Mouse (Mus musculus) CD4-positive, CD25-positive, alpha-beta regulatory T cell, adult 4 months (primary cell): ENCODE data around the gene Copg1. TPM values are rescaled to one million over a fixed set of nuclear protein-coding genes. Genes with fewer than 3 reads are reported as not detected.
A peak's percentile ranks its signal among the peaks of the same experiment; 100 is the strongest.

Experiments
- ATAC-seq: one replicate; pipeline ENCODE4 v1.8.0; 2017
- polyA plus RNA-seq, 2 experiments: library from polyadenylated mRNA; unstranded; fragments of 100-300 nt; shearing (Covaris generic); gene quantifications; one replicate each; pipeline ENCODE4 v1.2.1; 2017

Gene Copg1
- polyA plus RNA-seq, result 100 to 1,000 TPM; 111 to 171 TPM

DNA sequence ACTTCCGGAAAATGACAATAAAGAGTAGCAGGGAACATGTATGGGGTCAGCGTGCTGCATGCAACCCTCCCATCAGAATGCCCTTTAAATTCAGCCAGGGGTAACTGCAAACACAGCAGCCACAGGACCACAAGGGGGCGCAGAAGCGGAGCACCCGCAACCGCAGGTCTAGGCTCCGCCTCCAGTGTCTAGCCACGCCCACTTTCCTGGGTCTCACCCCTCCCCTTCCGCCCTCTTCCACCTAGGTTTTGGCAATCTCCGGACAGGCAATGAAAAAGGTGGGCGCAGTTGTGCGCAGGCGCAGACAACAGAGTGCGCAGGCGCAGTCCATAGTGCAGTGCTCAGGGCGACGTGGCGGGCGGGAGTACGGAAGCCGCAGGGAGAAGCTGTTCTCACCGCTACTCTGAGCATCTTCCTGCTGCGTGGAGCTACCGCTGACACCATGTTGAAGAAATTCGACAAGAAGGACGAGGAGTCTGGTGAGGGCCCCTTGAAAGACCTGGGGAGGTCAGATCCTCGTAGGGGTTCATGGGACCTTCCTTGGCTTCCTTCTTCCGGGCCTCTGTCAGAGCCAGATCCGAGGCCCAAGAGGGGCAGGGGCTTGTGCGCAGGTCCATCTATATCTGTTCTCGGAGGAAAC lies at the start of gene Copg1:
Gene Copg1, plus strand, starts transcription at position 221 of the 640 bp plus-strand sequence.
- peak; percentile 97 for ATAC-seq

DNA sequence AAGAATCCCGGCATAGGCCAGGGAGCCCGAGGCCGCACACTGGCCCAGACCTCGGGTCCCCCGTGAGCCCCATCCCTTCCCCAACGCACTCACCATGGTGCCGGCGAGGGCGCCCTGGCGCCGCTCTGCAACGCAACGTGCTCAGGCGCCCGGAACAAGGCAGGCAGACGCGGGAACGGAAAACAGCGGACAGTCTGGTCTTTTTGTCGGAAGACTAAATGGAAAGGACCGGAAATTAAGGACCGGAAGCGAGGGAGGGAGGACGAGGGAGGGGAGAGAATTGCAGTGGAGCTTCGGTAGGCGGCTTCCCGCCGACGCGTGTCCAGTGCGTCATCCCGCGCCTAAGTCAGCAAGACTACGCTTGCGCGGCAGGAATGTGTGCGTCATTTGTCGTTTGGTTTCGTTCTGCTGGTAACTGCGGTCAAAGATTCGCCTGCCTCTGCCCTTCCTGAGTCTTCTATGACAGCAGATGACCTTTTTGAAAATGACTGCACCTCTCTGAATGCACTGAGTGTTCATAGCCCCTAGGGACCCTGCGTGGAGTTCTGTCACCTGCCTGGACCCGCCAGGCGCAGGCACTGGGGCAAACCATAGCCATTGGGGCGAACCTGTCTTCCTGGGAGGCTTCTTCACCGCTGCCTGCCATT lies 48.9 kb upstream of the Copg1 start, which contains the start of gene Isy1:
Gene Isy1, minus strand, starts transcription at position 248 of the 647 bp plus-strand sequence.
- peak; percentile 91 for ATAC-seq

DNA sequence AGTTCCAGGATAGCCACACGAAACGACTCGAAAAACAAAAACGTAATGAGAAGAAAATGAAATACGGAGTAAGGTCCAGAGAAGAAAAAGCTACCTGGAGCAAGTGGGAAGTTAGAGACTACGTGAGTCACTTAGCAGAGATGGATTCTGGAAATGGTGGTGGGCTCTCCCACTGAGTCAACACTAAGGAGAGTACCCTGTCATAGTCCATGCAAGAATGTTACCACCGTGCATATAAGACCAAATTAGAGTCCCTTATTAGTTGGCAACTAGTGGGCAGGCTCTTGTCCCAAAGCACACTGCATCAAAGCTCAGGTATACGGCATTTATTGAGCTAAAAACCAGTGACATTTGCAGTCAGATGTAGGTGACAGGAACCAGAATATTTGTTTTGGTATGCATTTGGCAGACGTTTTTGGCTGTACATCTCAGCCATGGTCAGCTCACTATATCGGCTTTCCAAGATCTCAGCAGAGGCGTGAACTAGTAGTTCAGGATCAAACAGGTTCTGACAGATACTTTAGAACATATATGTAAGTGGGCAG lies 47.7 kb upstream of the Copg1 start:
- no peak for ATAC-seq

DNA sequence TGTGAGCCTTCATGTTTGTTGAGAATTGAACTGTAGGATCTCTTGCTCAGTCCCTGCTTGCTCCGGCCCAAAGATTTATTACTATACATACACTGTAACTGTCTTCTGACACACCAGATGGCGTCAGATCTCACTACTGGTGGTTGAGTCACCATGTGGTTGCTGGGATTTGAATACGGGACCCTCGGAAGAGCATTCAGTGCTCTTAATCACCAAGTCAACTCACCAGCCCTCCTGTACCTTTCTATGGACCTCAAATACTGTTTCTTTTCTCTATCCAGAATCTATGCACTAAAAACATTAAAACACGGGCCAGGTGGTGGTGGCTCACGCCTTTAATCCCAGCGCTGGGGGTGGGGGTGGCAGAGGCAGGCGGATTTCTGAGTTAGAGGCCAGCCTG lies 46.0 kb upstream of the Copg1 start:
- ATAC-seq, result no peak

DNA sequence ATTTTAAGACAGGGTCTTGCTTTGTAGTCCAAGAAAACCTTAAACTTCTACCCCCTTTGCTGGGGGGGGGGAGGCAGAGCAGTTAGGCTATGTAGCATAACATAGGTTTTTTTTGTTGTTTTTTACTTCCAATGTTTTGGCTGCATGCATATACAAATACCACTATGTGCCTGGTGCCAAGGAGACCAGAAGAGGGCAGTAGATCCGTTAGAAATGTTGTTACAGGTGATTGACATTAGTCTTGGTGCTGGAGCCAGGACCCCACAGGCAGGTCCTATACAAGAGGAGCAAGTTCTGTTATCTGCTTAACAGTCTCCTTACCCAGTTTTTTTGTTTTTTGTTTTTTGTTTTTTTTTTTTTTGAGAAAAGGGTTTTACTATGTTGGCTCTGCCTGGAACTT lies 45.4 kb upstream of the Copg1 start:
- no peak for ATAC-seq

DNA sequence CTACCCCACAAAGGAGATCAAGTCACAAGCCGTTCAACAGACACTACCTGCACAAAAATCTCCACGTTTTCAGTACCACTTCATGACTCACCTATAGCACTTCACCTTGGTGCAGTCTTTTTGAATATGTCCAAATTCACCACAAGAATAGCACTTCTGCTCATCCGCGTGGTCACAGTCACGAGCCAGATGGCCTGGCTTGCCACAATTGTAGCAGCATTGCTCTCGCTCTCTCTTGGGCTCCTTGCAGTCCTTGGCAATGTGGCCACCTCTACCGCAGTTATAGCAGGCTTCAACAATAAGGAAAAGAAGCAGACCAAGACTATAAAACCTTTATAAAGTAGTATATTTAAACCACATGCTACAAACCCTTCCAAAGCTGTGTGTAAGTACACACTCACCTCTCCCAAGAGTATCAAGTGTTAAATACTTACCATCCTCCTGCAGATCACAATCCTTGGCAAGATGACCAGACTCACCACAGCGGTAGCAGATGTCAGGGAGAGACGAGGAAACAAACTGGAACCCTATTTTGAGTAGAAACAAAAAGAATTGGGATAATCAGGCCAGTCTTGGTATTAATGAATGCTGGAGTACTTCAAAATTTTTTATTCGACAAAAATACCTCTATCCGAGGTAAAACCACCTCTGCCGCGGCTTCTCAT lies 42.5 kb upstream of the Copg1 start:
- ATAC-seq, result no peak

DNA sequence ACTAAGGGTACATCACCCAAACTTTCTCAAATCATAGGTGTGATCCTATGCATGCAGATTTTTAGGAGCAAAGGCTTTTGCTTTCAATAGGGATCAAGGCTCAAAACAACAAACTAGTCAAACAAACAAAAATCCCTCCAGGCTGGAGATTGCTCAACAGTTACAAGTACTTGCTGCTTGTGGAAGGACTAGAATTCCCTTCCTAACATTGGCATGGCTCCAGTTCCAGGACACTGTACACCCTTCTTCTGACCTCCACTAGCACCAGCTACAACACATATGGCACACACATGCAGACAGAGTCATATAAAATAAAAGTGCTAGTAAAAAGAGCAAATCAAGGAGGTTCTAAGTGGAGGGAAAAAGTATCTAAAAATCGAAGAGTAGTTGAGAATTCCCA lies 40.8 kb upstream of the Copg1 start:
- no peak for ATAC-seq

DNA sequence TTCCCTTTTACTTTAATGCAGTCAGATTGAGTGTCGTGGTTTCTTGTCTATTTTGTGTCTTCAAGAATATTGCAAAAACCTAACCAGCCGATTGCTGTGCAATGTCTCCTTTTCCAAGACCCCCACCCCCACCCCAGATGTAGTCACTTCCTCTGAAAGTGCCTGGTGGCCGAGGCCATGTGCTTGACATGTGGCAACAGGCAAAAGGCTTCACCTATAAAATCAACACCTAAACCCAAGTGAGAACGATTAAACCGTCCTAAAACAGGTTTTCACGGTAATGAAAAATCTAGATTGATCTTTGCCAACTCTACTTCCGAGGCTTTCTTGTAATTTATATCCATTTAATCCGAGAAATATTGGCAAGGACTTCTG lies 37.8 kb upstream of the Copg1 start:
- no peak for ATAC-seq

DNA sequence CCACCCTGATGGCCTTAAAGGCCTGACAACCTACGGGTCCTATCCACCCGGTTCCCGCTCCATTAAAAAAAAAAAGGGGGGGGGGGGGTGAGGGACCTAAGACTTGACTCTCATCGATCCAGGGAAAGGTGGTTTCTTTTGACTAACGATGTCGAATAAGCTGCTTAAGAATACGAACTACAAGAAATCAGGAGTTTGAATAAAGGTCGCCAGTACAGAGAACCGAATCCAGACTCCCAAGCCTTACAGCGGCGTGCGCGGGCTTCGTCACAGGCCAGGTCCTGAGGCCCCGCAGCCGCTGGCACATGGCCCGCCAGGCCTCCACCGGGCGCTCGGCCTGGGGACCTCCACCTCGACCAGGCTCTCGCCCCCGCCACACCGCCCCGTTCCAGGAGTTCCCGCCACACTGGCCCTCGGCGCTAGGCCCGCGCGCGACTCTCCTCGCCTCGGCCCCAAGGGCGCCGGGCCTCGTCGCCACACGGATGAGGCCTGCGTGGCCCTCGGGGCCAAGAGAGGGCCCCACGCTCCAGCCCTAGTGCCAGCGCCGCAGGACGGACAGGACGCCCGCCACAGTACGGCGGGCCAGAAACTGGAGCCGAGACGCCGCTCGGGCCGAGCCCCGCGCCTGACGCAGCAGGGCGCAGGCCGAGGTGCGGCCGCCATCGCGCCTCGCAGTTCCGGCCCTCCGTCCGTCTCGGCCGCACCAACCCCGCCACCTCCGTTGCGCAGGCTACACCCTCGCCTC lies 37.3 kb upstream of the Copg1 start:
- peak; percentile 25 for ATAC-seq

DNA sequence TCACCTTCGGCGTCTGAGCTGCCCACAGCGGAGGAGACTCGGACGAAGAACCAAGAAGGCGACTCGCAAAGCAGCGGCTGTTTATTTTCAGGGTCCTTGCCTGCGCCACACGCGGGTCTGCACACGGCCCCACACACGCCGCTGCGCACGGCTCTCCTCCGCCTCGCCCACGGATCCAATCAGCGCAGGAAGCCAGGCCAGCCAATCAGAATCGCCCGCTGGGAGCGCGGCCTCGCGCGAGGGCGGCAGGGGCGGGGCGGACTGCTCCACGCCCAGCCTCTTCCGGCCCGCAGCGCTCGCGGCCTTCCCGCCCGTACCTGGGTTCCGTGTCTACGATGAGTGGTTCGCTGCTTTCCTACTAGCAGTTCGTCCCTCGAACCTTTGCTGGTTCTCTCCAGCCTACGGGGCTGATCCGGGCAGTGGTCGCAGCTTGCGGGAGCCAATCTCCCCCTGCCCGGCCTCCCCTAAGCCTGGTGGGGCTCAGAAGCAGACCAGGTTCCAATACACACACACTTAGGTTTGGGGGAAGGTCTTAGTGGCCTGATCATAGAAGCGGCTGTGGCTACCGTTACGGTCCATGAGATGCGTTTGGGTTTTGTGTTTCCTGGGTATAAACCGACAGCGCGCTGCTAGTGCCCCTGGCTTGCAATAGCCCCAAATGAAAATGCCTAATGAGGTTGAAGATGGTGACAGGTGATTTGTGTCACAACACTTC lies 36.6 kb upstream of the Copg1 start, which contains the start of gene Cnbp:
Gene Cnbp, minus strand, starts transcription at position 207 of the 715 bp plus-strand sequence.
- peak; percentile 93 for ATAC-seq

DNA sequence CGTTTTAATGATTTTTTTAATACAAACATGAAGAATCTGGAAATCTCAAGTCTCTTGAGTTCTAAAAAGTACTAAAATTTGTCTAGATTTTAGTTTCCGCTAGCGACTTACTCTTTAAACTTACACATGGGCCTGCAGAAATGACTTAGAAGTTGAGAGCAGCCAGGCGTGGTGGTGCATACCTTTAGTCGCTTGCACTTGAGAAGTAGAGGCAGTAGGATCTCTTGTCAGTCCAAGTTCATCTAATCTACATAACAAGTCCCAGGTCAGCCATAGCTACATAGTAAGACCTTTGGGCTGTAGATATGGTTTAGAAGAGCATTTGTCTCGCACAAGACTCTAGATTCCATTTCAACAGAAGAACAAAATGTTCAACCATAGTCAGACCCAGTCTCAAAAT lies 35.7 kb upstream of the Copg1 start:
- ATAC-seq, result no peak

DNA sequence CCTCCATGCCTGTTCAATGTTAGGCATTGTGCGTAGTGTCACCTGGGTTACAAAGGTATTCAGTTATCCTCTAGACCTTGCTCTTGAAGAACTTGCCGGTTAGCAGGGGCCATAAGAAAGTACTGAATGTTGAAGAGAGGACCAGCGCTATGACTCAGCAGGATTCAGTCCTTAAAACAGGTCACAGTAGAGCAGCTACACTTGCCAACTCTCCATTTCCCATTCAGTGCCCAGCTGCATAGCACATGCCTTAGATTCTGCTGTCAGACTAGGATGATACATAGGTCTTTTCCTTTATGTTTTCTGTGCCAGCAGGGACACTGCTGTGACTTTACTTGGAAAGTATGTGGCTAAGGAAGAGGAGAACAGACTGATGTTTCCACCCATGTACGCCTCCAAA lies 34.2 kb upstream of the Copg1 start:
- no peak for ATAC-seq

DNA sequence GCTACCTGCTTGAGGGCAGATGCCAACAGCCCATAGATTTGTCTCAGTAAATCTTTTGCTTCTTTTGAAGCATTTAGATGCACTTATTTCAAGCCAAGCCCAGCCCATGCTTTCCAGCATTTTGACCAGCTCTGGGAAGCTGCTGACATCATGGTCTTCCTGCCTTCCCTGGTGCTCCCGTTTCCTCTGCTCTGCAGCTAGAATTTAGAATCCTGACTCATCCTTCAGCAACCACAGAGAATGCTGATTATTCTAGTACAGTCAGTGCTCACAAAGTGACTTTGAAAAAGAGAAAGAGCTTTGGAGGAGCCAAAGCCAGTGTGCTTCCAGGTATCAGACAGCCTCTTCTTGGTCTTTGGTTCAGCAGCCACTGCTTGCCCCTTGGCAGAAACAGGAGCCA lies 30.5 kb upstream of the Copg1 start:
- ATAC-seq, result no peak

DNA sequence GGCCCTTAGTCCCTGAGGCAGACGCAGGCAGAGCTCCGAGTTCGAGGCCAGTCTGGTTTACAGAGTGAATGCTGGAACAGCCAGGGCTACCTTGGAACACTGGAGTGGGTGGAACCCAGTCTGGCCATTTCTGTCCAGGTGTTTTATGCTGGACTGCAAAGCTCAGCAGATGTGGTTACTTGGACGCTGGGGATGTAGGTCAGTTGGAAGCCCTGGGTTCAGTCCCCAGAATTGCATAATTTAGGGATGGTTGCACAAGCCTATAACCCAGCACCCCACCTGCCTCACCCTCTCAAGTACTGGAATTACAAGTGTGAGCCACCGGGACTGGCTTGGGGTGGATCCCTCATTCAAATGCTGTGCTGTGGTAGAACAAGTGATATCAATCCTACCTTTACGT lies 21.4 kb upstream of the Copg1 start:
- no peak for ATAC-seq

DNA sequence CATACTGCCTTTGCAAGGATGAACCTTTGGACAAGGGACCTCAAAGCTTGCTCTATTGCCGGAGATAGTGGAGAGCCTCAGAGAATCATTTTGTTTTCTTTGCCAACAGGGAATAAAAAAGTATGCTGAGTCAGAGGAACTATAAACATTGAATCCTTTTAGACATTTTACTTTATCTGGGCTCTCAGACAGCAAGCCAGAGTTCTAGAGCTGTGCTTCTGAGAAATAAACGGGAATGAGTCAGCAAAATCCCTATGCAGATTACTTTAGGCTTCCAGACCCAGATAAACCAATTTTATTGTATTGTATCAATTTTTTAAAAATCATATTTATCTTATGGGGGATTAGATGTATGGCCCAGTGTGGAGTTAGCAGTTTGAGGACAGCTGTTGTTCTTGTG lies 20.4 kb upstream of the Copg1 start:
- no peak for ATAC-seq

DNA sequence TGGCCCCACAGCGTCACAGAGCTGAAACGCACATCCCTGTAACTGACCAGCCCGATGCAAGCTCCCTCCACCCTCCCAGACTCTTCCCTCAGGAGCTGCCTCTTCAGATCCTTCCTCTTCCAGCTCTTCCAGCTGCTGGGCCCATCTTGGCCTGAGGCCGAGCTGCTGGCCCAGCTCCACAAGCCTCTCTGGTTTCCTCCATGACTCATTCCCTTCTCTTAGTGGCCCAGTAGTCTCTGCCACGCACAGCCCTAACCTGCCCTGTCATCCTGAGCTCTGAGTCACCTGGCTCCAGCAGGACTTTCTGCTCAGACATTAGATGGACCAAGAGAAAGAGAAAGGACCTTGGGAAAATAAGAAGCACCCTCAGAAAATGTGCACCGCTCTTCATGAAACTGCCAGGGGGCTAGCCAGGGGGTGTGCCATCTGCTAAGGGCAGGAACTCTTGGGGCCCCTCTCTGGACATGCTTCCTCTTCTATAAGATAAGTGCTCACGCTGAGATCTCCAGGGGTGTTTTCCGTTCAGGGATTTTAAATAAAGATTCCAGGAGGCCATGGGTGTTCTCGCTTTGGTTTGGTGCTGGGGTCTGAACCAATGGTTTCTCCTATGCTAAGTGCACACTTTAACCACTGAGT lies 18.6 kb upstream of the Copg1 start:
- ATAC-seq, result no peak

DNA sequence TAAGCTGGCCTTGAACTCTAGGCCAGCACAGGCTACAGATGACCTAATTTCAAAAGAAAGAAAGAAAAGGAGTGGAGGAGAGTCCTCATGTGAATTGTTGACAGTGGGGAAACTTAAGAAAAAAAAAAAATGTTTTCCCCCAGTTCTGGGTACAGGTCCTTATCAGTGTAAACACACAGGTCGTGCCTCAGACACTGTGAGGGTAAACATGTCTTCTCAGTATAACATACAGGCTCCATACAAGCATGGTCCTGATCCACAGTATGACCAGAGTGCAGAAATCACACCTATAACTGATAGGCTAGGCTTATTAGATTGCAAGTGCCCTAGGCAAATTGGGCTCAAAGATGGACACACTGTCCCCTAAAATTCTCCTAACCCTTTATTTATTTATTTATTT lies 17.2 kb upstream of the Copg1 start:
- ATAC-seq, result no peak

DNA sequence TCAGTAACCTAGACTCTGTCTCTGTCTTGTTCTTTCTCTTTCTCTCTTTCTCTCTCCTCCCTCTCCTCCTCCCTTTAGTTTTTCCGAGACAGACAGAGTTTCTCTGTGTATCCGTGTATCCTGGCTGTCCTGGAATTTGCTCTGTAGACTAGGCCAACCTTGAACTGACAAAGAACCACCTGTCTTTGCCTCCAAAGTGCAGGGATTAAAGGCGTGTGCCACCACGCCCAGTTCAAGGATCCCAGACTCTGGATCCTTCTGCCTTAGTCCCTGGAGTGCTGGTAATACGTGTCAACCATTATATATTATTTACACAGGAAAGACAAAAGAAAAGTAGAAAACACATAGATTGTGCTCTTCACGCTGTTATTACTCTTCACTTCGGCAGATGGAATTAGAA lies 16.4 kb upstream of the Copg1 start:
- no peak for ATAC-seq

DNA sequence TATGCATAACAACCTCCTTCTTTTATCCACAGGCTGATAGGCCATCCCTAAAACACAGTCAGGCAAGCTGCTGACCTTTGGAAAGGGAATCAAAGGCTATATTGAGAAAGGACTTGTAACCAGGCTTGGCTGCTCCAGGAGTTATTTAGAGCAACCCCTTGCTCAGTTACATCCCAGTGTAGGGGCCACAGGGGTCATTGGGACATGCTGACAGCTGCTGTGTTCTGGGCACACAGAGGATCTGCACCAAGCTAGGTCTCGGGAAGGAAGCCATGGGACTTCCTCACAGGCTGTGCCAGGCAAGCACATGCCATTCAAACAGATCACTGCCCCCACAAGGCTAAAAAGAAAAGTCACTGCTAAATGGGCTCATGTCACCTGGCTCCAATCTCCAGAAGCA lies 14.5 kb upstream of the Copg1 start:
- ATAC-seq, result no peak

DNA sequence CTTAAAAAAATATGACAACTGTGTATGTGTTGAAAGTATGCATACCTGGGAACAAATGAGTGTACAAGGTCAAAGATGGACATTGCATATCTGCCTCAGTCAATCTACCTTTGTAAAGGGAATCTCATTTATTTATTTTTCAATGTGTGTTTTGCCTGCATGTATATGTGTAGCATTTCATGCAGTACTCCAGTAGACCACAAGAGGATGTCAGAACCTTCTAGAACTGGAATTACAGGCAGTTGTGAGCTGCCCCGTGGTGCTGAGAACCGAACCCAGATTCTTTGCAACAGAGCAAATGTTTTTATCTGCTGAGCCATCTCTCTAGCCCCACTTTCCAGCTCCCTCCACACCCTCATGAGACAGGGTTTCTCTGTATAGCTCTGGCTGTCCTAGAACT lies 13.7 kb upstream of the Copg1 start:
- no peak for ATAC-seq

DNA sequence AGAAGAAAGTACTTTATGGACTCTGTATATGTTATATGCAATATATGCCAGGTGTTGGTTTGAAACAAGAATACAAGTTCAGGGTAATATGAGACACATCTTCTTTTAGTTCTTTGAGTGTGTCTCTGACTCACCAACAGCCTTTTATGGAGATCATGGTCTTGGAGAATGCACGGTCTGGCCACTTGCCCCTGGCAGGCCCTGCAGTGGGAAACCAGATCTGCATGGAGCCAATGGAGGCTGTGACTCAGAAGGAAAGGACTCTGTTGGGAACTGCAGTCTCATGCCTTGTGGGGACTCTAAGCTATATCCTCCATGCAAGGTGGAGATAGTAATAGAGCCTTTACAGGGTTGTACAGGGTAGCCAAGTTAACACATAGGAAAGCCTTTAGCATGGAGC lies 12.5 kb upstream of the Copg1 start:
- ATAC-seq, result no peak

DNA sequence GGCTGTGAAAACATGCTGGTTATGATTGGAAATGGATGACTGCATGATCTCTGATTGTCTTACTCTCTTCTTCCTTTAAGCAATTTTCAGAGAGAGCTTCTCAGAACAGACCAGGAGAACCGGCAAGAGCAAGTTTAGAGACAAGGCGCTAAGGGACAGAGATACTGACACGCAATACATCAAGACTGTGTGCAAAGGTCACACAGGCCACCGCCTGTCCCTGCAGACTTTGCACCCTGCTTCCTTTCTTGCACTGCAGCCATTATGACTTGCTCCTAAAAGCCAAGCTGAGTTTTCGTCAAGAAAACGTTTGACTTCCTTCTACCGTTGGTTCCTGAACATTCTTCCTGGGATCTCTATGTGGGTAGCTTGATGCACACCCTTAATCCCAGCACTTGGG lies 12.1 kb upstream of the Copg1 start:
- ATAC-seq, result no peak
